Mouse (Mus musculus): ENCODE measurements around the gene Pdhb. TPM values are rescaled to one million over a fixed set of nuclear protein-coding genes. Genes with fewer than 3 reads are reported as not detected.

Gene Pdhb
- polyA plus RNA-seq, 2 experiments: 152 to 175 TPM

- H3K36me3 ChIP-seq (ENCODE audit: control insufficient read depth, insufficient read depth, low read length): peaks cover 8% of the 10 kb centered on the region; the same call in 1 of the 2 replicates
- H3K4me3 ChIP-seq (replicated peaks; ENCODE audit: low read length): no peak overlapping the region
- 31% methylated on average over 10 of the region's 10 CpGs for WGBS
- H3K9ac ChIP-seq (ENCODE audit: low read depth, low read length, severe bottlenecking): no peak overlapping the region
- no peak for DNase-seq (ENCODE audit: low spot score)
- H3K27me3 ChIP-seq (ENCODE audit: control insufficient read depth, insufficient read depth, low read length): no peaks in the 10 kb centered on the region
- no peaks in the 10 kb centered on the region for H3K9me3 ChIP-seq (ENCODE audit: control insufficient read depth, low read length)
- H3K4me1 ChIP-seq (ENCODE audit: control insufficient read depth, insufficient read depth, low read length): peaks cover 16% of the 10 kb centered on the region
- no peak for ATAC-seq (ENCODE audit: low FRiP score, low read depth)
- H3K27ac ChIP-seq (replicated peaks; ENCODE audit: low read depth, low read length): no peak overlapping the region
- TF ChIP-seq POLR2A (IDR thresholded peaks at IDR 0.05; ENCODE audit: borderline replicate concordance, extremely low read depth, insufficient read depth, insufficient read length): no peak
- H3K4me2 ChIP-seq (replicated peaks; ENCODE audit: low read depth, low read length, severe bottlenecking): no peak overlapping the region
These were observed 46.0 kb upstream of the Pdhb start for GRCm38 (mm10) chr14:8218730-8219380.

GRCm38 (mm10) chr14:8218238-8218637, 45.4 kb upstream of the Pdhb start:
- ATAC-seq (ENCODE audit: low FRiP score, low read depth): no peak
- no peak overlapping the region for H3K27ac ChIP-seq (replicated peaks; ENCODE audit: low read depth, low read length)

DNA sequence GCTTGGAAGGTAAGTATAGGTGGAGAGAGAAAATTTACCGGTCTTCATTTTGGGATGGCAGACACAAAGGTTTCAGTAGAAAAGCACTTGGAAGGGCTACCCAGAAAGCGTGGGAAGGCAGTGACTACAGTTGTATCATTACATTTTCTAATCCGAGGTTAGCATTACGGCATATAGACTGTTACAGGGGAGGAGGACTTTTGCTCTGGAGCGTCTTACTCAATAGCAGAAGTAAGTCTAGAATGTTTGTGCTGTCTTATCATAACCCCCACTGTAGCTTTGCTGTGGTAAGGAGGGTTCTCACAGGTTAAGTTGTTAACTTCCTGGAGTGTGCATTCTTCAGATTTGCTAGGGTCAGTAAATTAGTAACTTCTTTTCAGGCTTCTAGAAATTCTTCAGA, 43.3 kb upstream of the Pdhb start:
- Histone ChIP-seq H3K27me3 (ENCODE audit: control insufficient read depth, insufficient read depth, low read length) (no peaks in the 10 kb centered on the region), H3K9me3 (ENCODE audit: control insufficient read depth, low read length) (no peaks in the 10 kb centered on the region), H3K36me3 (ENCODE audit: control insufficient read depth, insufficient read depth, low read length) (no peaks in the 10 kb centered on the region), H3K4me2 (replicated peaks; ENCODE audit: low read depth, low read length, severe bottlenecking) (0 out of 2 replicates have a peak overlapping the region, but pooled peaks have one; percentile 86), H3K27ac (replicated peaks; ENCODE audit: low read depth, low read length) (no peak overlapping the region), H3K9ac (ENCODE audit: low read depth, low read length, severe bottlenecking) (0 out of 2 replicates have a peak overlapping the region, but pooled peaks have one; percentile 2), H3K4me1 (ENCODE audit: control insufficient read depth, insufficient read depth, low read length) (peaks cover 16% of the 10 kb centered on the region), H3K4me3 (replicated peaks; ENCODE audit: low read length) (no peak overlapping the region)
- DNase-seq (ENCODE audit: low spot score) (no peak), ATAC-seq (ENCODE audit: low FRiP score, low read depth) (no peak)
- TF ChIP-seq POLR2A (IDR thresholded peaks at IDR 0.05; ENCODE audit: borderline replicate concordance, extremely low read depth, insufficient read depth, insufficient read length): no peak
- 64% methylated on average over 5 of the region's 5 CpGs for WGBS

More at GRCm38 (mm10) chr14:8218238-8218637, 45.4 kb upstream of the Pdhb start:
- peaks cover 8% of the 10 kb centered on the region; the same call in 1 of the 2 replicates for H3K36me3 ChIP-seq (ENCODE audit: control insufficient read depth, insufficient read depth, low read length)
- no peaks in the 10 kb centered on the region for H3K27me3 ChIP-seq (ENCODE audit: control insufficient read depth, insufficient read depth, low read length)
- no peaks in the 10 kb centered on the region for H3K9me3 ChIP-seq (ENCODE audit: control insufficient read depth, low read length)
- no peak overlapping the region for H3K4me3 ChIP-seq (replicated peaks; ENCODE audit: low read length)
- TF ChIP-seq POLR2A (IDR thresholded peaks at IDR 0.05; ENCODE audit: borderline replicate concordance, extremely low read depth, insufficient read depth, insufficient read length): no peak
- H3K4me2 ChIP-seq (replicated peaks; ENCODE audit: low read depth, low read length, severe bottlenecking): no peak overlapping the region
- no peak for DNase-seq (ENCODE audit: low spot score)
- no peak overlapping the region for H3K9ac ChIP-seq (ENCODE audit: low read depth, low read length, severe bottlenecking)
- peaks cover 16% of the 10 kb centered on the region for H3K4me1 ChIP-seq (ENCODE audit: control insufficient read depth, insufficient read depth, low read length)
- WGBS: 60% methylated on average over 7 of the region's 7 CpGs

GRCm38 (mm10) chr14:8215208-8215778, 42.5 kb upstream of the Pdhb start:
- Histone ChIP-seq H3K4me1 (ENCODE audit: control insufficient read depth, insufficient read depth, low read length) (peaks cover 16% of the 10 kb centered on the region), H3K9me3 (ENCODE audit: control insufficient read depth, low read length) (no peaks in the 10 kb centered on the region), H3K4me3 (replicated peaks; ENCODE audit: low read length) (peak overlapping the region; percentile 65), H3K27me3 (ENCODE audit: control insufficient read depth, insufficient read depth, low read length) (no peaks in the 10 kb centered on the region), H3K27ac (replicated peaks; ENCODE audit: low read depth, low read length) (no peak overlapping the region), H3K36me3 (ENCODE audit: control insufficient read depth, insufficient read depth, low read length) (no peaks in the 10 kb centered on the region), H3K4me2 (replicated peaks; ENCODE audit: low read depth, low read length, severe bottlenecking) (peak overlapping the region; percentile 86), H3K9ac (ENCODE audit: low read depth, low read length, severe bottlenecking) (0 out of 2 replicates have a peak overlapping the region, but pooled peaks have one; percentile 2)
- no peak for TF ChIP-seq POLR2A (IDR thresholded peaks at IDR 0.05; ENCODE audit: borderline replicate concordance, extremely low read depth, insufficient read depth, insufficient read length)
- DNase-seq (ENCODE audit: low spot score) (no peak), ATAC-seq (ENCODE audit: low FRiP score, low read depth) (no peak)
- 17% methylated on average over 21 of the region's 21 CpGs for WGBS

DNA sequence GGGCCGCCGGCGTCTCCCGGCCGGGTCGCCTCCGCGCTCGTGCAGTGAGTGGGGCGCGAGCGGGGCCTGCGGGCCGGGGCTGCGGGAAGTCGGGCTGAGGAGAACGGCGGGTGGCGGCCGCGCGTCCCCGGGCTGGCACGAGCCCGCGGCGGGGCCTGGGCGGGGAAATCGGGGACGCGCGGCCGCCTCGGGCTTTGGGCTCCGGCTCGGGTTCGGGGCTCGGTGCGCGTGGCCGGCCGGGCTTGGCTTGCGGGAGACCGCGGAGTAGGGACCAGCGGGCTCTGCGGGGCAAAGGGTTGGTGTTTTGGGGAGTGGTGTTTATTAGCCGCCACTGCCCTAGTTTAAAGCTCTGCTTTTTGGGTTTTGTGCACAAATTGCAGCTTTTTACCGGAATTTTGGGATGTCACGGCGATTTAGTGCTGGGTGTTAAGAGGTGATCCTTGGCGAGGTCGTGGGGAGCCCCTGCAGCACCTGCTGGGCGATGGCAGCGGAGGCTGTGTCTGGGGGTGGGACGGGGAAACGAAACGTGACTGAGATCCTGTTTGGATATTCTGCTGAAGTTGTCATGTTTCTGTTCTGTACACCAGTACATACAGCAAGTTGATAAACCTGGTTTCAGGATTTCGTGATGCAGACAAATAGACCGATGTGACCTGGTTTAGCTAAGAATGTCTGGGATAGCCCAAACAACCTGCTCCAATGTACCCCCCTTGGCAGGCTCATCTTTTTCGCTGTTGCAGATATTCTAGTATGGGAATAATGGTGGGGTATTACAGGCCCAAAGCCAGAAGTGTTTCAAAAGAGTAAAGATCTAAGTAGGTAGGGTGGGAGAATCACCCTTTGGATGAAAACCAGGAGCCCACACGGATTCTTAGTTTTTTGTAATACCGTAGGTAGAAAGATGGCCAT, 41.7 kb upstream of the Pdhb start:
- WGBS: 2% methylated on average over 56 of the region's 63 CpGs
- DNase-seq (ENCODE audit: low spot score): peak; percentile 46

More for the DNA sequence above, 41.7 kb upstream of the Pdhb start:
- H3K4me3 ChIP-seq (replicated peaks; ENCODE audit: low read length): peak overlapping the region; percentile 65
- H3K4me1 ChIP-seq (ENCODE audit: control insufficient read depth, insufficient read depth, low read length): peaks cover 16% of the 10 kb centered on the region
- no peak for TF ChIP-seq POLR2A (IDR thresholded peaks at IDR 0.05; ENCODE audit: borderline replicate concordance, extremely low read depth, insufficient read depth, insufficient read length)
- H3K27ac ChIP-seq (replicated peaks; ENCODE audit: low read depth, low read length): peak overlapping the region; percentile 85
- peak; percentile 78 for ATAC-seq (ENCODE audit: low FRiP score, low read depth)
- no peaks in the 10 kb centered on the region for H3K36me3 ChIP-seq (ENCODE audit: control insufficient read depth, insufficient read depth, low read length)
- peak overlapping the region; percentile 86 for H3K4me2 ChIP-seq (replicated peaks; ENCODE audit: low read depth, low read length, severe bottlenecking)
- peak overlapping the region; percentile 89 for H3K9ac ChIP-seq (ENCODE audit: low read depth, low read length, severe bottlenecking)
- no peaks in the 10 kb centered on the region for H3K9me3 ChIP-seq (ENCODE audit: control insufficient read depth, low read length)
- no peaks in the 10 kb centered on the region for H3K27me3 ChIP-seq (ENCODE audit: control insufficient read depth, insufficient read depth, low read length)
